Mouse (Mus musculus): ENCODE data around the gene Tor1aip1. TPM values are rescaled to one million over a fixed set of nuclear protein-coding genes. Genes with fewer than 3 reads are reported as not detected.

The Tor1aip1 gene
- total RNA-seq, 2 experiments from 2014 or later, result 66.1 to 152 TPM

DNA sequence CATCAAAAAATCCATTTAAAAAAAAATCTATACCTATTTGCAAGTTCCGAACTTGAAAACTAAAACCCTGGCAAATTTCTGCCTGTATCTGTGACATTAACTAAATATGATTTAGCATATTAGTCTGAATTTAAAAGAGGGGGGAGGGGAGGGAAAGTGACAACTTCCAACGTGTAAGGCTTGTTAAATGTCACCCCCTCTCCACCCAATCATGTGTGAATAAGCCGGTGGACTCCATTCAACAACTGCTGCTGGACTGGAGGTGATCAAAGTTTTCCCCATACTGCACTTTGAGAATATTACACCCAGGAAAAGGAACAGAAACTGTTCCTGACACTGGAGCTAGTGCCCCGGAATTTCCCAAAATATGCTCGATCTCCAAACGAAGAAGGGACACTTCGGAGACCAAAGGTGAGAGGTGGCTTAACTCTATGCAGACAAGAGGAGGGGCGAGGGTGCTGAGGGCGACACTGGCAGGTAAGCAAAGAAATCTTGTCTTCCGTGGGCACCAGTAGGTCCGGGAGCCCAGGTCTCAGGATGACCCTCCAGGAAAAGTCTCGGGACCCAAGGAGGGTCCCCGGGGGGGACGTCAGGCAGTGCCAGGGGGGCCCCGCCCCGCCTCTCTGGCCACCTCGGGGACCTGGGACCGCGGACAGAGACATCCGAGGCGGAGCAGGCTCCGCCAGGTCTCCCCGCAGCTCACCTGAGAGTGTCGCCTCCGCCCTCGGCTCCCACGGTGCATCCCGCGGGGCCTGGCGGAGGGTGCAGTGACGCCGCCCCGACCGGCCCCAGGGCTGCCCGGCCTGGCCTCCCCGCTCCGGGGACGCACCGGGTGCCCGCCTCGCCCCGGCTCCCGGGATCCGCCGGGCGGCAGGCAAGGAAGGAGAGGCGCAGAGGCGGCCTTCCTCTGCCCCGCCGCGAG lies 63.9 kb downstream of the Tor1aip1 start:
- ATAC-seq (ENCODE audit: poor library complexity, severe bottlenecking), result peak; percentile 8

Other genes starting within 250 kb of the Tor1aip1 start
- gene Qsox1, start 223.6 kb downstream of the Tor1aip1 start, total RNA-seq (2015), result 13.5 and 13.7 TPM in 2 replicates
- gene Qsox1, start 223.6 kb downstream of the Tor1aip1 start, total RNA-seq (2017), result 15.4 and 17.5 TPM in 2 replicates
- gene Cep350, start 63.2 kb downstream of the Tor1aip1 start, total RNA-seq (2015), result 63.2 and 71.0 TPM in 2 replicates
- gene Cep350, start 63.2 kb downstream of the Tor1aip1 start, total RNA-seq (2017), result 56.6 and 73.9 TPM in 2 replicates
- 67.4 and 71.1 TPM in 2 replicates for gene Tor1aip2, start 1.1 kb downstream of the Tor1aip1 start, total RNA-seq (2015)
- 36.6 and 38.4 TPM in 2 replicates for gene Tor1aip2, start 1.1 kb downstream of the Tor1aip1 start, total RNA-seq (2017)
- gene Fam163a, start 168.5 kb upstream of the Tor1aip1 start, total RNA-seq (2015), result not detected in 2 replicates
- gene Fam163a, start 168.5 kb upstream of the Tor1aip1 start, total RNA-seq (2017), result not detected in 2 replicates